In the genomic region with DNA sequence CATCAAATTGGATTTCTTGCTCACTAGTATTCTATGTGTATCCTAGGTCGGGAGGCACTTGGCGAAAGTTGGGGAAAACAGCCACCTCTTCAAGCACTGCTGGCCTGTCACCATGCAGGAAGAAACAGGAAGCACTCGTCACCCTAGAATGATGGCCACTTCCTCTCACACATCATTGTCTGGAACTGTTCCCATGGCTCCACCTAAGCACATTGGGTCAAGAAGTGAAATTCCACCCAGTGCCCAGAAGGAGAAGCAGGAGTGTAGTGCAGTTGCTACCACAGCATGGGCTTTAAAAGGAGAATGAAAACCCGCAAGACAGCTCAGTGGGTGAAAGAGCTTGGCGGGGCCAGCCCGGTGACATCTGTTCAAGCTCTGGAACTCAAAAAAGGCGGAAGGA, we compare ENCODE assay signal across 11 mouse cellular contexts. TPM values are rescaled to one million over a fixed set of nuclear protein-coding genes. Genes with fewer than 3 reads are reported as not detected.
DNase-seq lines count a peak whose midpoint lies in the region; ATAC-seq lines count a peak whose summit lies in the region.
"Had no signal": no experiment of that assay in that cellular context is flagged by ENCODE, and none has a peak within 500 bp of the region (broad histone marks: within the 10 kb centered on the region; RNA-seq: fewer than 3 reads in every experiment).

No protein-coding gene starts in this region.

- no peaks in the 10 kb centered on the region for H3K36me3 ChIP-seq in kidney, embryonic 15.5 days
- no peaks in the 10 kb centered on the region for H3K36me3 ChIP-seq in megakaryocyte, embryonic 14.5 days (replicated peaks; ENCODE audit: low read length)
- H3K36me3 ChIP-seq: embryonic facial prominence, embryonic 12.5 days had no signal

- no peak overlapping the region for H3K4me2 ChIP-seq in kidney, embryonic 15.5 days
- H3K4me2 ChIP-seq: embryonic facial prominence, embryonic 12.5 days had no signal

- H3K4me3 ChIP-seq in kidney, embryonic 15.5 days (replicated peaks) = no peak overlapping the region
- H3K4me3 ChIP-seq in megakaryocyte, embryonic 14.5 days (replicated peaks) = peak overlapping the region; percentile 9
- H3K4me3 ChIP-seq: embryonic facial prominence, embryonic 12.5 days had no signal

- H3K27ac ChIP-seq in kidney, embryonic 15.5 days = peak overlapping the region; percentile 29
- H3K27ac ChIP-seq: embryonic facial prominence, embryonic 12.5 days had no signal

- WGBS in kidney, embryonic 15.5 days = 72% methylated on average over 7 of the region's 7 CpGs

- ATAC-seq in granulocyte monocyte progenitor cell, adult 5-6 weeks (replicated peaks; ENCODE audit: poor library complexity, severe bottlenecking) = peak; percentile 92
- no peak for ATAC-seq in kidney, embryonic 15.5 days (replicated peaks; ENCODE audit: low FRiP score)
- ATAC-seq: midbrain, embryonic 16.5 days had no signal

- H3K9ac ChIP-seq in kidney, embryonic 15.5 days = no peak overlapping the region
- H3K9ac ChIP-seq: embryonic facial prominence, embryonic 12.5 days had no signal

- H3K9me3 ChIP-seq in kidney, embryonic 15.5 days (replicated peaks) = no peaks in the 10 kb centered on the region
- H3K9me3 ChIP-seq in megakaryocyte, embryonic 14.5 days = peaks cover 4% of the 10 kb centered on the region; the same call in 1 of the 2 replicates
- H3K9me3 ChIP-seq: embryonic facial prominence, embryonic 12.5 days had no signal

- DNase-seq in gastrocnemius, adult 18-20 months (ENCODE audit: low spot score) = peak; percentile 42
- DNase-seq in gastrocnemius, postnatal 4 days (ENCODE audit: low spot score in 2 of 2) = no peak
- DNase-seq in right cerebral cortex, postnatal 14 days = no peak
- DNase-seq in layer of hippocampus, postnatal 10 days (ENCODE audit: low spot score in 2 of 2) = no peak
- no peak for DNase-seq in cerebellum, adult 11-12 months
- DNase-seq: left cerebral cortex, postnatal 4 days had no signal

- peaks cover 43% of the 10 kb centered on the region for H3K27me3 ChIP-seq in kidney, embryonic 15.5 days
- H3K27me3 ChIP-seq in megakaryocyte, embryonic 14.5 days (replicated peaks) = peaks cover 96% of the 10 kb centered on the region

- peaks cover 45% of the 10 kb centered on the region for H3K4me1 ChIP-seq in kidney, embryonic 15.5 days
- peaks cover 23% of the 10 kb centered on the region for H3K4me1 ChIP-seq in megakaryocyte, embryonic 14.5 days

RNA-seq across cellular contexts. Expression of a gene that starts 22.5 kb away (rescaled TPM):
- total RNA-seq in gastrocnemius, adult 18-20 months (2021) = 1 to 10 TPM; 7.1 TPM
- 10 to 100 TPM; 35.0 to 47.8 TPM for total RNA-seq in gastrocnemius, postnatal 4 days (2021)
- total RNA-seq in granulocyte monocyte progenitor cell, adult 5-6 weeks (2014; fragmentation: Nextera tagmentation) = 83.8 and 91.4 TPM in 2 replicates
- 34.6 and 40.9 TPM in 2 replicates for total RNA-seq in granulocyte monocyte progenitor cell, adult 5-6 weeks (2017)
- 26.1 and 30.9 TPM in 2 replicates for polyA plus RNA-seq in kidney, embryonic 15.5 days (2015; fragmentation: Nextera tagmentation; extraction: Ambion mirVana)
- polyA plus RNA-seq in megakaryocyte, embryonic 14.5 days (2012; ENCODE audit: insufficient read depth, low replicate concordance) = 60.7 and 62.9 TPM in 2 replicates
- 10 to 100 TPM; 63.2 to 72.5 TPM for total RNA-seq in layer of hippocampus, postnatal 10 days (2021)

Comparison
In these comparisons a context has a peak if more than half of its experiments do, and no peak if none do; other contexts are left out.
1. RNA of a gene that starts 22.5 kb away (total RNA-seq): 34.6 to 91.4 TPM in granulocyte monocyte progenitor cell, adult 5-6 weeks, 63.2 to 72.5 TPM in layer of hippocampus, postnatal 10 days and 35.0 to 47.8 TPM in gastrocnemius, postnatal 4 days; 7.1 TPM in gastrocnemius, adult 18-20 months; every median in the first group is over 4 times any median in the second.